In genomic region chr3:55144916-55145315, GRCm38 (mm10) we compare ENCODE assay signal across 35 mouse cellular contexts. TPM values are rescaled to one million over a fixed set of nuclear protein-coding genes. Genes with fewer than 3 reads are reported as not detected.
"Had no signal": no experiment of that assay in that cellular context is flagged by ENCODE, and none has a peak within 500 bp of the region (broad histone marks: within the 10 kb centered on the region; RNA-seq: fewer than 3 reads in every experiment).

No protein-coding gene starts in this region.

- H3K4me3 ChIP-seq: heart, adult 2 months; heart, embryonic 13.5 days; heart, embryonic 15.5 days; hindbrain, embryonic 13.5 days; hindbrain, embryonic 15.5 days; intestine, embryonic 15.5 days; layer of hippocampus, adult 2 months; left cerebral cortex, adult 2 months; limb, embryonic 10.5 days; limb, embryonic 12.5 days had no signal

- DNase-seq: gastrocnemius, postnatal 14 days; gastrocnemius, postnatal 36 days; heart, adult 2 months; heart, postnatal 14 days; heart, postnatal 36 days; kidney, adult 18-20 months; kidney, adult 8-10 months; kidney, postnatal 10 days; kidney, postnatal 25 days; kidney, postnatal 4 days; liver had no signal

- ATAC-seq: inflammation-experienced regulatory T-cells, adult 6 months; intestine, embryonic 15.5 days; intestine, postnatal 0 days had no signal

- H3K36me3 ChIP-seq: heart, embryonic 15.5 days; hindbrain, embryonic 13.5 days; hindbrain, embryonic 15.5 days; intestine, embryonic 15.5 days; limb, embryonic 10.5 days; limb, embryonic 12.5 days had no signal

- H3K4me2 ChIP-seq: heart, embryonic 11.5 days; heart, embryonic 13.5 days; heart, embryonic 15.5 days; hindbrain, embryonic 13.5 days; hindbrain, embryonic 15.5 days; intestine, embryonic 15.5 days; limb, embryonic 12.5 days; liver, embryonic 11.5 days had no signal

- H3K27me3 ChIP-seq: heart, embryonic 13.5 days; heart, embryonic 15.5 days; hindbrain, embryonic 13.5 days; hindbrain, embryonic 15.5 days; intestine, embryonic 15.5 days; limb, embryonic 12.5 days had no signal

RNA-seq across cellular contexts. Expression of gene Ccdc169, which starts 7.8 kb away (rescaled TPM):
- total RNA-seq: gastrocnemius, adult 18-20 months; gastrocnemius, adult 8-10 months; gastrocnemius, postnatal 14 days; heart, adult 2 months; heart, postnatal 36 days; hematopoietic stem cell, adult 5-6 weeks had no signal
- polyA plus RNA-seq: heart, adult 2 months; heart, embryonic 11.5 days; heart, embryonic 15.5 days; heart, postnatal 0 days; inflammation-experienced regulatory T-cells, adult 6 months; kidney, embryonic 14.5 days; kidney, embryonic 16.5 days; liver, embryonic 11.5 days had no signal

RNA-seq across cellular contexts. Expression of gene Sohlh2, which starts 36.9 kb away (rescaled TPM):
- total RNA-seq: gastrocnemius, adult 18-20 months; gastrocnemius, adult 8-10 months; gastrocnemius, postnatal 14 days; gastrocnemius, postnatal 36 days; heart, adult 2 months; heart, postnatal 14 days; heart, postnatal 36 days; hematopoietic stem cell, adult 5-6 weeks; layer of hippocampus, adult 2 months; layer of hippocampus, postnatal 10 days; layer of hippocampus, postnatal 25 days; left cerebral cortex, adult 2 months; left cerebral cortex, postnatal 14 days; left cerebral cortex, postnatal 36 days had no signal
- polyA plus RNA-seq: heart, adult 2 months; heart, embryonic 11.5 days; heart, embryonic 13.5 days; heart, postnatal 0 days; hindbrain, embryonic 11.5 days; hindbrain, embryonic 13.5 days; inflammation-experienced regulatory T-cells, adult 6 months; intestine, postnatal 0 days; kidney, embryonic 14.5 days; kidney, embryonic 16.5 days; limb, embryonic 10.5 days; limb, embryonic 12.5 days; liver, embryonic 11.5 days had no signal
